Mouse (Mus musculus): ENCODE measurements around the gene Ntrk1.

DNA sequence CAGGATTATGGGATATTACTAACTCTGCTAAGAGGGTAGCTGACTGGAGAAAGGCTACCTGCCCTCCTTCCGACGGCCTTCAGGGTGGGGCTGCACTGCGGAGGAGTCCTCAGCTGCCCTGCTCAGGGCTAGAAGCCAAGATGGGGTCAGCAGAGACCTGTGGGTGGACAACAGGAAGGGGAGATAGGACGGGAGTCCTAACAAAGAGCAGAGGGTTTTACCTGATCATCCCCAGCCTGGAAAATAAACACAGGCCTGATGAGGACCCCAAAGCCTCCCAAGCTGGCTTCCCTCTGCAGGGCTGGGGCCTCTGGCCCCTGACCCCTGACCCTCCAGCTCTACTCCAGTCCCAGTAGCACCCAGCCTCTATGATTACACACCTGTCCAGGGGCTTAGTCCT is 31.8 kb downstream of the Ntrk1 start:
- TF ChIP-seq CTCF (IDR thresholded peaks at IDR 0.05; ENCODE audit: extremely low read depth, insufficient read depth, low read length) (no peak), POLR2A (IDR thresholded peaks at IDR 0.05; ENCODE audit: extremely low read depth, insufficient read depth, low read length) (no peak)
